Mouse (Mus musculus) CD8-positive naive resting alpha-beta T cell, adult 2 months (primary cell): ENCODE data around the gene Mylpf.
A peak's percentile ranks its signal among the peaks of the same experiment; 100 is the strongest.

ENCODE experiments used
- DNase-seq, 2 experiments: peaks; one replicate each; pipeline ENCODE4 v3.0.0; 2022; ENCODE audit warnings: low read depth in 2 of 2, low spot score in 2 of 2

Gene Mylpf

DNA sequence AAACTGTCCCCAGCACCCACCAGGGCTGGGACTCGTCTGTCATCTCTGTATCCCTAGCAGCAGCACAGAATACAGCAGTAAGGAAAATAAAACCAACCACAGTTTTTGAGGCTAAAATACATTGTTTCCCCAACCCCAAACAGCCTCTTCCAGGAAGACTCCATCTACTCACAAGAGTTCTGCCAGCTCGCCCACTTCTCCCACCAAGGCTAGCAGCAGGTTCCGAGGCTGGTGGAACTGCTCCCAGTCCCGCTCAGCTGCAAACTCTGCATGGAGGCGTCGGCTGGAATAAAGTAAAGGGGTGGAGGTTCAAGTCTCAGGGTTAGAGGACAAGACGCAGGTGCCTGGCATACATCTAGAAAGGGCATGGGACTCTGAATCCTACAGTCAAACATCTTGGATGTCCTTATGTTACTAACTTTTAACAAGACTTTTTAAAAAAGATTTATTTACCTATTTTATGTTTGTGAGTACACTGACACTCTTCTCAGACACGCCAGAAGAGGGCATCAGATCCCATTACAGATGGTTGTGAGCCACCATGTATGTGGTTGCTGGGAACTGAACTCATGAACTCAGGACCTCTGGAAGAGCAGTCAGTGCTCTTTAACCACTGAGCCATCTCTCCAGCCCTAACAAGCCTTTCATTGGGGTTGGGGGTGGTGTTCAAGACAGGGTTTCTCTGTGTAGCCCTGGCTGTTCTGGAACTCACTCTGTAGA, 50.7 kb downstream of the Mylpf start:
- DNase-seq, result no peak

- DNase-seq, result peak; percentile 91 to 95
Observed at GRCm38 (mm10) chr7:127260309-127261111, 51.8 kb downstream of the Mylpf start, which contains the start of gene Dctpp1. Dctpp1 (minus strand) TSS chr7:127260709.

- no peak for DNase-seq
Observed at GRCm38 (mm10) chr7:127262218-127262961, 53.7 kb downstream of the Mylpf start.

DNA sequence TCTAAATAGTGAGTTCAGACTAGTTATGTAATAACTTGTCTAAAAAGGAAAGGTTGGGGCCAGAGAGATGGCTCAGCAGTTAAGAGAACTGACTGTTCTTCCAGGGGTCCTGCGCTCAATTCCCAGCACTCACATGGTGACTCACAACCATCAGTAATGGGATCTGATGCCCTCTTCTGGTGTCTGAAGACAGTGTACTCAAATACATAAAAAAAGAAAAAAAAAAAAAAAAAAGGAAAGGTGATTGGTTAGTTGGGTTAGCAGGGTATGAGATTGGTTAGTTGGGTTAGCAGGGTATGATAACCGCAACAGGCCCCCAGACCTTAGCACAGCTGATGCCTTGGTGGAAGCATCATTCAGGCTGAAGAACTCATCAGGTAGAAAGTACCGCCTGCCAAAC, 54.8 kb downstream of the Mylpf start:
- no peak for DNase-seq
